Mouse (Mus musculus) thymus, postnatal 36 days (tissue): ENCODE results near the gene Gpr63.
"Not testable (repeated sequence)": the region's sequence is repeated elsewhere in the genome, so short reads cannot be mapped to it uniquely, and the experiment has no call there.

ENCODE experiments used
- DNase-seq, 2 experiments: peaks; one replicate each; pipeline ENCODE4 v3.0.0; 2022; ENCODE audit warnings: mixed read lengths in 2 of 2

Gpr63 gene

GRCm38 (mm10) chr4:24966299-24966991, at the start of gene Gpr63:
Gene Gpr63 (plus strand): TSS chr4:24966407.
- DNase-seq: peak; percentile 1 to 6

DNA sequence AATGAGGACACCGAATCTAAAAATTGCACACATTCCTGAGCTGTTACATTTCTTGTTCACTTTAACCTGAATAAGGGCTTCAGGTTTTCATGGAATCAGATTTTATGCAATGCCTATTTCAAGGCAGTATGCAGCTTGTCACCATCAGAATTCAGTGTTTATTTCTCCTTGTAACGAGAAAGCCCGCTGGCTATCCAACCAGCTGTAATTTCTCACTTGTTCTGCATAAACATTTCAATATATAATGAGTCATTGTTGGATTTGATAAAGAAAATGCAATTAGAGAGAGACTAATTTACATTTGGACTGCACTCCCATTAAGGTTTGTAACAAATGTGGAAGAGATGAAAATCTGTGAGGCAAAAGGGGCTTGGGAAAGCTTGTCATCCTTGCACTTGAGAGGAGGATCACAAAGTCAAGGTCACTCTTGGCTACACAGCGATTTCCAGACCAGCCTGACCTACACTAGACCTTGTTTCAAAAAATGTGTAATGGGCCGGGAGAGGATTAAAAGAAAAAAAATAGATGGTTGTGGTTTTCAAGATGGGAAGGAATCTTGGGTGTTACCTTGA, 46.1 kb upstream of the Gpr63 start:
- DNase-seq: no peak

DNA sequence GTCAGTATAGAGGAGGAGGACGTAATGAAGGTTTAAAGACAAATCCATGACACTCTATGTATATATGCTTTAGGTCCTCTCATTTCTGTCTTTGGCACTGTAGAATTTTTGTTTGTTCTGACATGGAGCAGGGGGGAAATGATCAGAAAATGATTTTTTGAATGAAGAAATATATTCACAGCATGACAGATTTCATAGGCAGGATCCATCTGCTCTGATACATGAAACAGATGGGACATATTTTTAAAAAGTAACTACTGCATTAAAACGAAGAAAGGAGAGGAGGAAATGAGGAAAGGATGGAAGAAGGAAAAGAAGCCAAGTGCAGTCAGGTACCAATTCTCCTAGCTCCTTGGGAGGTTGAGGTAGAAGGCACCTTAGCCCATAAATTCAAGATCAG, 41.5 kb upstream of the Gpr63 start:
- DNase-seq: no peak

DNA sequence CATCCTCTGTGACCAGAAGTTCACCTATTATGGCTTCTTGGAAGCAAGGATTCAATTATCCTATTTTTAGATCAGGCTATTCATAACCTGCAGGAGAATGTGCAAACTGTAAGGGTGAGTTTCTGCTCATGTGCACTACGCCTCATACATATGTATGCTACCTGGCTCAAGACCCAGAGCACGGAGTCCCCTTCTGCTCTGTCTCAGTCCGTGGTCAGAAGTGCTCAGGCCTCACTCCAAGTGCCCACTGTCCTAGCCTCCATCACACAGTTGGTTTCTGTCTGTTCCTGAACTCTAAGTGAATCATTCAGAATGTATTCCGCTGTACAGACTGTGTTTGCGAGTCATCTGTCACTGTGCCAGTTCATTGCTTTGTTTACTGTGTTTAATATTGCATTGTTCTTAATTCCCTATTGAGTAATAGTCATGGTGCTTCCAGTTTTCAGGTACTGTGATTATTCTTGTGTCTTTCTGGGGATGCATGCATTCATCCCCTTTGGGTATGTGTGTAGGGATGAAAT, 37.9 kb upstream of the Gpr63 start:
- DNase-seq: no peak

DNA sequence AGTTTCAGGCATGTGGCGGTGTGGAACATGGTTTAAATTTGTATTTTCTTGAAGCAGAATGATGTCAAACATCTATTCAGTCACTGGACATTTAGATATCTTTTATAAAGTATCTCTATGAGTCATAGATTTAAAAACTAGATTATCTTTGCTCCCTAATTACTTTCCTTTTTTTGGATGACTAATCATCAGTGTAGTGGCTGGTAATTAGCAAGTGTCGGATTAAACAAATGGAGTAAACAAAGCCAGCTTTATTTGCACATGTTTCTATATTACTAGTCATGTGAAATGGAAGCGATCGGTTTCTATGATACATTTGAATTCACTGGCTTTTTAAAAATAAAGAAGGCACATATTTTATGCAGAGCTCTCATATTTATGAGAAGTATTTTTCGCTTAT, 37.3 kb upstream of the Gpr63 start:
- DNase-seq: no peak

GRCm38 (mm10) chr4:24942728-24943424, 23.3 kb upstream of the Gpr63 start:
- no peak for DNase-seq

GRCm38 (mm10) chr4:24965918-24966298, 299 bp upstream of the Gpr63 start:
- DNase-seq: no peak

GRCm38 (mm10) chr4:24967251-24967650, 1.0 kb downstream of the Gpr63 start:
- no peak for DNase-seq

GRCm38 (mm10) chr4:24978589-24978988, 12.4 kb downstream of the Gpr63 start:
- DNase-seq: no peak

DNA sequence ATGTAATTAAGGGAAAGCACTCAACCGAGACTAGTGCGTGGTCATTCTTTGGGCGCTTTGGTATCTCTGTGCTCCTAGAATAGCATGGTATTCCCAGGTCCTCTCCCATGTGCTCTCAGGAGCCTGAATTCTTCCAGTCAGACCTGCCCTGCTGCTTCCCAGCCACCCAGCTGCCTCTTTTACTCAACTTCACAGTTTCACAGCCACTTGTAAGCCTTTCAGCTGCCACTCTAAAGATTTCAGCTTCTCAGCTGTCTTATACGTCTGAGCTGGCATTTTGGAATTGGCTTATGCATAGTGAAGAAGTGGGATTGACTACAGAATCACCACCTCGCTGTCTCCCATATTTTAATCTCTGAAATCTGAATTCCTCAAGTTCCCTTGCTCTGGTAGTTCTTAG, 19.4 kb downstream of the Gpr63 start:
- DNase-seq: no peak

- DNase-seq: no peak
These were observed 25.3 kb downstream of the Gpr63 start for GRCm38 (mm10) chr4:24991475-24991874.

GRCm38 (mm10) chr4:25009328-25009727, 43.1 kb downstream of the Gpr63 start:
- not testable (repeated sequence) for DNase-seq

DNA sequence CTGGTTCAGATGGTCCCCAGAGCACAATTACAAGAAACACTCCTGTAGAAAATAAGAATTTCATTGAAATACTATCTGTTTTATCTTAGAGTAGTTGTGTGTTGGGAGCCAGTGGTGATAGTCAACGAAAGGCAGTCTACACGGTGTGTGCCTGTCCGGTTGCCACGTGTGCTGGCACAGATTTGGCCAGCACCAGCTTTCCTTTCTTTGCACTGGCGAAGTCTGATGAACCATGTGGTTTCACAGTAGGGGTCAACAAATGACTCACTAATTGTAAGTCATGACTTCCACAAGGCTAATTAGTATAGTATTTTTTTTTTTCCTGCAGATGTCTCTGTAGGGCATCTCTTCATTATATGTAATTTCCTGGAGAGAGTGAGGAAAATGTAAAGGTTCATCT, 45.6 kb downstream of the Gpr63 start:
- no peak for DNase-seq

GRCm38 (mm10) chr4:25012726-25013125, 46.5 kb downstream of the Gpr63 start:
- DNase-seq: no peak

DNA sequence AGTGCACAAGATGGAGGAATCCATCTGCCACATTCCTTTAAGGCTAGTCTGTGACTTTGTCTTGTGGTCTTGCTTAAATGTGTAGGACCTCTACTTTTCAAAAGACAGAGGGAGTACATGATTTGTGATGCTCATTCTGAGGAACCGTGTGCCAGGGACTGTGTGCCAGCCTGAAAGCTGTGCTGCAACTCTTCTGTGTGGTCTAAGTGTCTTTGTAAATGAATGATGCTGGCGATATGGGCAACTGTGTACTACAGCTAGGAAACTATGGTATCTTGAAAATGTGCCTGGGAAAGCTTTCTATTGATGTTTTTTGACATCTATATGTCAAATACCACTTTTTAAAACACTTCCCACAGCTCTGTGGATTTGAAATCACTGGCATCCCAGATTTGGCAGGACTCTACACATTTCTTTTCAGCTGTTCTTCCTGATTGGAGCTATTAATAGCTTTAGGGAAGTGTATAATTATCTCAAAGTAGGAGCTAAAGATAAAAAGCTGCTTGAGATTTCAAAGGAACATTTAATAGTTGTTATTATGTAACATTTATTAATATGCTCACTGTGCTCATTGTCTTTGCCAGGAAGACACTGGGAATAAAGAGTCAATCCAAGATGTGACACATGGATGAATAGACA, 48.9 kb downstream of the Gpr63 start:
- DNase-seq: no peak

- DNase-seq: no peak
These were observed 62.0 kb downstream of the Gpr63 start for GRCm38 (mm10) chr4:25028252-25028651.

DNA sequence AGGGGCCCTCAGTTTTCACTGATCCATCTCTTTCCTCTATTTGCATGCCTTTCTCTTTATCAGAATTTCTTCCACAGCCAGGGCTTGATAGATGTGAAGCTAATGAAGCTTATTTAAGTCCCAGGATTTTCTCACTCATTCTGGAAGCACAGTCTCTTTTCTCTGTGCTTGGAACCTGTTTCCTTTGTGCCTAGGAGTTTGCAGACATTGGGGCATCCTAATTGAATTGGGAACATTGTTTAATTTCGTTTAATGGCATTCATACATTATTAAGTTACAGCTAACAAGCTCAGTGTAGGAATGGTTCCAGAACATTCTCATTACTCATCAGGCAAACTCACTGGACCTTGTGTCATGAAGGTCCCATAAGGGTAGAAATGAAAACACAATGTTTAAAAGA, 62.5 kb downstream of the Gpr63 start:
- no peak for DNase-seq

DNA sequence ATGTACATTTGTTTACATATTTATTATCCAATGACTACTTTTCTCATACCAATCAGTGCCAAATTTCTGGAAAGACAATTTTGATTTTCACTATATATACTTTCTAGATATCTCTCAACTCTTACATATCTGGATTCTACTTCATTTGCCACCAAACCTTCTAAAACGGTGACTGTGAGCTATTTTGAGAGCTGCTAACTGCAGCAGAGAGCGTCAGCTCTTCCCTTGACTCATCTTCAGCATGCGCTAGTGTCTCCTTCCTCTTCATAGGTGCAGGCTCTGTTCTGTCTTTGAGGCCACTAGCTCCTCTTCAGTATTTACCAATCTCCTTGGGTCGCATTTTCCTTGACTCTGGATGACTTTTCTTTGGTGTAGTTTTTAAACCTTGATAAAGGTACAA, 63.7 kb downstream of the Gpr63 start:
- DNase-seq: no peak

GRCm38 (mm10) chr4:25035158-25035791, 69.1 kb downstream of the Gpr63 start:
- DNase-seq: no peak

- DNase-seq: no peak
These were observed 69.6 kb downstream of the Gpr63 start for GRCm38 (mm10) chr4:25035806-25036205.

GRCm38 (mm10) chr4:25037260-25037659, 71.1 kb downstream of the Gpr63 start:
- no peak for DNase-seq

DNA sequence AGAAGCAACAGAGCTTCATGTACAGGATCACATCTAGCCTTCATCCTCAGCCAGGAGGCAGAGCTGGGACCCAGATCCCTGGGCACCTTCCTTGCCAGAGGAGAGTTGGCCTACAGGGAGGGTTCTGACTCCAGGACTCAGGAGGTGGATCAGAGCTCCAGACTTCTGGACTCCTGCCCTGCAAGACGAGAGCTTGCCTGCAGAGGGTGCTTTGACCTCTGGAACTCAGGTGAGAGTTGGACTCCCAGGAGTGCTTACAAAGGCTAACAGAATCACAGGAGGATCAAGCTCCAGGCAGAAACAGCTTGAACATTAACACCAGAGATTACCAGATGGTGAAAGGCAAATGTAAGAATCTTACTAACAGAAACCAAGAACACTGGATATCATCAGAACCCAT, 89.3 kb downstream of the Gpr63 start:
- not testable (repeated sequence) for DNase-seq
